Mouse (Mus musculus): Measurements from ENCODE around the gene Abhd16a. TPM values are rescaled to one million over a fixed set of nuclear protein-coding genes. Genes with fewer than 3 reads are reported as not detected.
"Not testable (repeated sequence)": the region's sequence is repeated elsewhere in the genome, so short reads cannot be mapped to it uniquely, and the experiment has no call there.

Gene Abhd16a
- polyA plus RNA-seq, 1 experiment from 2014 or later = 109 TPM

DNA sequence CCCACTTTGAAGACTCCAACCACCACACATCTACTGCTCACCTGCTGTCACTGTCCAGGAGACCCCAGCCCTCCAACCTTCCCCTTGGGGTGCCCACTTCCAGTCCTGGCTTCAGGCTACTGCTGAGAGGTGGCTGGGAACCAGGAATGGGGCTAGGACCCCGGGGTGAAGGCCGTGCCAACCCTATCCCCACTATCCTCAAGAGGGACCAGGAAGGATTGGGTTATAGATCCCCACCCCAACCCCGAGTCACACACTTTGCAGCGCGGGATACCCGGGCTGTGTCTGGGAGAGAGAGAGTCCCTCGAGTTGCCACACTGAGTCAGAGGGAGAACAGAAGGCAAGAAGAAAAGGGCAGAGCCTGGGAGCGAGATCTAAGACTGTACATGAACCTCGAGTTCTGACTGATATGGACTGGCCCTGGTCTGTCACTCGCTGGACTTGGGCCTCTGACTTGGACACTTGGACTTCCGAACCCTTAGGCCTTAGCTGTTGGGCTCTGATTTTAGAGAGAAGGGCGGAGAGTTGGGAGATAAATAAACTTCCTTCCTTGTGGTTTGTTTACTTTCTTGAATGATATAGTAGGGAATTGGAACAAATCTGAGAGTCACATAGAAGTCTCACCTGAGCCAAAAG lies 35.3 kb downstream of the Abhd16a start:
- not testable (repeated sequence) for H3K27me3 ChIP-seq (replicated peaks; ENCODE audit: control insufficient read depth, insufficient read depth, low read length)

GRCm38 (mm10) chr17:35125081-35125480 lies 36.0 kb downstream of the Abhd16a start:
- WGBS = 100% methylated on average over 1 of the region's 1 CpGs
- H3K4me2 ChIP-seq (ENCODE audit: low read length) = no peak overlapping the region

More for the DNA sequence above, 35.3 kb downstream of the Abhd16a start:
- not testable (repeated sequence) for H3K27ac ChIP-seq (ENCODE audit: low read length); H3K4me2 ChIP-seq (ENCODE audit: low read length); ATAC-seq; H3K36me3 ChIP-seq (ENCODE audit: control insufficient read depth, insufficient read depth); H3K9me3 ChIP-seq (ENCODE audit: control insufficient read depth, low read length); H3K4me3 ChIP-seq (replicated peaks; ENCODE audit: low read length); H3K9ac ChIP-seq (replicated peaks; ENCODE audit: low read depth, low read length)
- WGBS = 93% methylated on average over 12 of the region's 12 CpGs
- H3K4me1 ChIP-seq (replicated peaks; ENCODE audit: control insufficient read depth, insufficient read depth, low read length) = peaks cover 42% of the 10 kb centered on the region

GRCm38 (mm10) chr17:35125578-35125977 lies 36.5 kb downstream of the Abhd16a start:
- Histone ChIP-seq H3K4me3 (replicated peaks; ENCODE audit: low read length) (peak overlapping the region; percentile 73), H3K4me2 (ENCODE audit: low read length) (peak overlapping the region; percentile 75), H3K4me1 (replicated peaks; ENCODE audit: control insufficient read depth, insufficient read depth, low read length) (peaks cover 31% of the 10 kb centered on the region), H3K27me3 (replicated peaks; ENCODE audit: control insufficient read depth, insufficient read depth, low read length) (no peaks in the 10 kb centered on the region), H3K27ac (ENCODE audit: low read length) (no peak overlapping the region), H3K9ac (replicated peaks; ENCODE audit: low read depth, low read length) (peak overlapping the region; percentile 83), H3K9me3 (ENCODE audit: control insufficient read depth, low read length) (no peaks in the 10 kb centered on the region), H3K36me3 (ENCODE audit: control insufficient read depth, insufficient read depth) (peaks cover 5% of the 10 kb centered on the region; the same call in 1 of the 2 replicates)
- ATAC-seq = no peak
- WGBS = 36% methylated on average over 6 of the region's 6 CpGs

More at GRCm38 (mm10) chr17:35125081-35125480, 36.0 kb downstream of the Abhd16a start:
- no peak overlapping the region for H3K9ac ChIP-seq (replicated peaks; ENCODE audit: low read depth, low read length)
- no peaks in the 10 kb centered on the region for H3K27me3 ChIP-seq (replicated peaks; ENCODE audit: control insufficient read depth, insufficient read depth, low read length)
- ATAC-seq = no peak
- H3K9me3 ChIP-seq (ENCODE audit: control insufficient read depth, low read length) = no peaks in the 10 kb centered on the region
- H3K27ac ChIP-seq (ENCODE audit: low read length) = no peak overlapping the region
- H3K36me3 ChIP-seq (ENCODE audit: control insufficient read depth, insufficient read depth) = peaks cover 5% of the 10 kb centered on the region; the same call in 1 of the 2 replicates
- peaks cover 36% of the 10 kb centered on the region for H3K4me1 ChIP-seq (replicated peaks; ENCODE audit: control insufficient read depth, insufficient read depth, low read length)
- H3K4me3 ChIP-seq (replicated peaks; ENCODE audit: low read length) = no peak overlapping the region

DNA sequence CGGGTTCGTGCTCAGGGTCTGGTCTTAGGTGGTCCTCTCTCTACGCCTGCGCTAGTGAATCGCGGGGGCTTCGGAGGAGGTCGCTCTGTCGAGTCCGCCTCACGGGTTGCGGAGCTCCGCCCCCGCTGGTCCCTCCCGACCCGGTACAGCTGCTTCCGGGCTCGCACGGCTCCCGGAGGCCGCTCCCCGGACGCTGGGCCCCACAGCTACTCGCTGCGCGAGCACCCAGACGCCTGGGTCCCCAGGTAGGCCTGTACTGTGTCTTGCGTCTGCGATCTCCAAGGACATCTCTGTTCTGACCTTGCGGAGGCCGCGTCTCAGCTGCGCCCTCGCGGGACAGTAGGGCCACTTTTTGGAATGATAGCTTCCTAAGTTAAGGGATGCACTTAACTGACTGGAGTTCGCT lies 37.1 kb downstream of the Abhd16a start, which contains the start of gene D17H6S53E:
TSS of gene D17H6S53E (plus strand) at position 168 of the 406 bp plus-strand sequence.
- ATAC-seq = peak; percentile 32
- H3K27me3 ChIP-seq (replicated peaks; ENCODE audit: control insufficient read depth, insufficient read depth, low read length) = no peaks in the 10 kb centered on the region
- no peaks in the 10 kb centered on the region for H3K9me3 ChIP-seq (ENCODE audit: control insufficient read depth, low read length)
- H3K36me3 ChIP-seq (ENCODE audit: control insufficient read depth, insufficient read depth) = peaks cover 5% of the 10 kb centered on the region; the same call in 1 of the 2 replicates
- H3K4me3 ChIP-seq (replicated peaks; ENCODE audit: low read length) = peak within 1 kb of the TSS; percentile 73
- peak within 1 kb of the TSS; percentile 67 for H3K27ac ChIP-seq (ENCODE audit: low read length)
- peak within 1 kb of the TSS; percentile 75 for H3K4me2 ChIP-seq (ENCODE audit: low read length)
- WGBS = under 1% methylated on average over 36 of the region's 36 CpGs
- H3K9ac ChIP-seq (replicated peaks; ENCODE audit: low read depth, low read length) = peak within 1 kb of the TSS; percentile 83
- peaks cover 30% of the 10 kb centered on the region for H3K4me1 ChIP-seq (replicated peaks; ENCODE audit: control insufficient read depth, insufficient read depth, low read length)

DNA sequence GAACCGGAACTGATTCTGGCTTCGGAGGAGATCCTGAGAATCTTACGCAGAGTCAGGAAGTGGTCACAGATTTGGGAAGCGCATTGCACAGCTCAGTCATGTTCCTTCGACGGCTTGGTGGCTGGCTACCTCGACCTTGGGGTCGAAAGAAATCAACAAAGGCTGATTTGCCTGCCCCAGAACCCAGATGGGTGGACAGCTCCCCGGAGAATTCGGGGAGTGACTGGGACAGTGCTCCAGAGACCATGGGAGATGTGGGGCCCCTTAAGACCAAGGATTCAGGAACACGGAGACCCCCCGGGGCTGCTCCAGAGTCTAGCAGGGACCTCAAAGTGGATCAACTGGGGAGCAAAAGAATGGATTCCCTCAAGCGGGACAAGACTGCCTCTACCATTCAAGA lies 38.0 kb downstream of the Abhd16a start:
- H3K4me2 ChIP-seq (ENCODE audit: low read length) = peak overlapping the region; percentile 75
- no peaks in the 10 kb centered on the region for H3K27me3 ChIP-seq (replicated peaks; ENCODE audit: control insufficient read depth, insufficient read depth, low read length)
- H3K4me3 ChIP-seq (replicated peaks; ENCODE audit: low read length) = peak overlapping the region; percentile 73
- H3K4me1 ChIP-seq (replicated peaks; ENCODE audit: control insufficient read depth, insufficient read depth, low read length) = peaks cover 30% of the 10 kb centered on the region
- no peak overlapping the region for H3K27ac ChIP-seq (ENCODE audit: low read length)
- WGBS = 78% methylated on average over 13 of the region's 13 CpGs
- 0 out of 2 replicates have a peak overlapping the region, but pooled peaks have one; percentile 83 for H3K9ac ChIP-seq (replicated peaks; ENCODE audit: low read depth, low read length)
- no peaks in the 10 kb centered on the region for H3K9me3 ChIP-seq (ENCODE audit: control insufficient read depth, low read length)
- no peak for ATAC-seq
- H3K36me3 ChIP-seq (ENCODE audit: control insufficient read depth, insufficient read depth) = peaks cover 5% of the 10 kb centered on the region; the same call in 1 of the 2 replicates

- Histone ChIP-seq H3K4me2 (ENCODE audit: low read length) (no peak overlapping the region), H3K4me3 (replicated peaks; ENCODE audit: low read length) (no peak overlapping the region), H3K36me3 (ENCODE audit: control insufficient read depth, insufficient read depth) (peaks cover under 1% of the 10 kb centered on the region; the same call in 1 of the 2 replicates), H3K27ac (ENCODE audit: low read length) (no peak overlapping the region), H3K27me3 (replicated peaks; ENCODE audit: control insufficient read depth, insufficient read depth, low read length) (no peaks in the 10 kb centered on the region), H3K9ac (replicated peaks; ENCODE audit: low read depth, low read length) (no peak overlapping the region), H3K4me1 (replicated peaks; ENCODE audit: control insufficient read depth, insufficient read depth, low read length) (peaks cover 24% of the 10 kb centered on the region), H3K9me3 (ENCODE audit: control insufficient read depth, low read length) (no peaks in the 10 kb centered on the region)
- ATAC-seq = no peak
- whole genome bisulfite sequencing = 82% methylated on average over 11 of the region's 11 CpGs
These were observed 39.9 kb downstream of the Abhd16a start for GRCm38 (mm10) chr17:35128996-35129395.

GRCm38 (mm10) chr17:35131038-35131437 lies 42.0 kb downstream of the Abhd16a start:
- H3K4me1 ChIP-seq (replicated peaks; ENCODE audit: control insufficient read depth, insufficient read depth, low read length) = peaks cover 16% of the 10 kb centered on the region
- WGBS = 92% methylated on average over 8 of the region's 8 CpGs
- no peak for ATAC-seq
- H3K27ac ChIP-seq (ENCODE audit: low read length) = no peak overlapping the region
- H3K27me3 ChIP-seq (replicated peaks; ENCODE audit: control insufficient read depth, insufficient read depth, low read length) = no peaks in the 10 kb centered on the region
- no peaks in the 10 kb centered on the region for H3K9me3 ChIP-seq (ENCODE audit: control insufficient read depth, low read length)
- H3K4me3 ChIP-seq (replicated peaks; ENCODE audit: low read length) = no peak overlapping the region
- H3K9ac ChIP-seq (replicated peaks; ENCODE audit: low read depth, low read length) = no peak overlapping the region
- H3K4me2 ChIP-seq (ENCODE audit: low read length) = no peak overlapping the region
- H3K36me3 ChIP-seq (ENCODE audit: control insufficient read depth, insufficient read depth) = no peaks in the 10 kb centered on the region

DNA sequence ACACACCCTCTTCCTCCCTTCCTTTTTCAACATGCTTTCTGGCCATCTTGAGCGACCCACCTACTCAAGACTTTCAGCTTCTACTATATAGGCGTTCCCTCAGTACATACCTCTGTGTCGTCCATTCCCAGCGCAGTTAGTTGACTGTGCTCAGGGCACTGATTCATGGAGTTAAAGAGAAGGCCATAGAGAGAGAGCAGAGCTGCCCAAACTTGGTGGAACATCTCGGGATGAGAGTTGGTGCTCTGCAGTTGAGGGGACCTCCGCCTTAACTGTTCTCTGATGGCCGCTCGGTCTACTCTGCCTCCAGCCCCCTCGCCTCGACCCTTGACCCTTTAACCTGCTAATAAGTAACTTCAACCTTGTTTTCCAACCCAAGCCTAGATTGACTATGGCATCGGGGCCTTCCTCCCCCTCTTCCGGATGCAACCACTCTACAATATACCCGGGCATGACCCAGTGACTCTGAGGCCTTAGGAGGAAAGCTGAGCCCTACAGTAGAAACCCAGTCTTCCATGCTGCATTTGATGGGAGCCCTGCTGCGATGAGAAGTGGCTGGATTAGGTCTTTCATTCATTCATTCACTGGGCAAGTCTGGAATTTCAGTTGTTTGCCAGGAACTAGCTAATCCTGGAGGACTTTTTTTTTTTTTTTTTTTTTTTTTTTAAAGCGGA lies 42.6 kb downstream of the Abhd16a start, which contains the start of gene Apom:
TSS of gene Apom (minus strand) at position 551 of the 674 bp plus-strand sequence.
- H3K4me1 ChIP-seq (replicated peaks; ENCODE audit: control insufficient read depth, insufficient read depth, low read length) = peaks cover 16% of the 10 kb centered on the region
- H3K4me3 ChIP-seq (replicated peaks; ENCODE audit: low read length) = no peak within 1 kb of the TSS
- no peak within 1 kb of the TSS for H3K27ac ChIP-seq (ENCODE audit: low read length)
- WGBS = 84% methylated on average over 15 of the region's 15 CpGs
- H3K27me3 ChIP-seq (replicated peaks; ENCODE audit: control insufficient read depth, insufficient read depth, low read length) = no peaks in the 10 kb centered on the region
- no peaks in the 10 kb centered on the region for H3K36me3 ChIP-seq (ENCODE audit: control insufficient read depth, insufficient read depth)
- H3K9me3 ChIP-seq (ENCODE audit: control insufficient read depth, low read length) = no peaks in the 10 kb centered on the region
- no peak for ATAC-seq
- no peak within 1 kb of the TSS for H3K4me2 ChIP-seq (ENCODE audit: low read length)
- no peak within 1 kb of the TSS for H3K9ac ChIP-seq (replicated peaks; ENCODE audit: low read depth, low read length)

DNA sequence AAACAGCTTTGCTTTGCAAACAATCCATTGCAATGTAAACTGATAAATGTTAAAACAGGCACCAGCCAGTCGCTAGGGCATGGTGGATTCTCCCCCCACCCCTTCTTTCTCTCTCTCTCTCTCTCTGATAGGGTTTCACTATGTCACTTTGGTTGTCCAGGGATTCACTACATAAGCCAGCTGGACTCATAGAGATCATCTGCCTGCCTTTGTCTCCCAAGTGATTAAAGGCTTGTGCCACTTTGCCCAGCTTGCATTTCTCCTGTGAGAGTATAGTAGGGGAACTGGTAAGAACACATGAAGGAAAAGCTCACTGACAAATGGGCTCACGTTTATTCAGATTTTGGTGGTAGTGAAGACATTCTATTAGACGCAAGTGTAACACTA lies 43.1 kb downstream of the Abhd16a start:
- Histone ChIP-seq H3K4me2 (ENCODE audit: low read length) (no peak overlapping the region), H3K27ac (ENCODE audit: low read length) (no peak overlapping the region), H3K4me3 (replicated peaks; ENCODE audit: low read length) (no peak overlapping the region), H3K27me3 (replicated peaks; ENCODE audit: control insufficient read depth, insufficient read depth, low read length) (no peaks in the 10 kb centered on the region), H3K36me3 (ENCODE audit: control insufficient read depth, insufficient read depth) (no peaks in the 10 kb centered on the region), H3K9me3 (ENCODE audit: control insufficient read depth, low read length) (no peaks in the 10 kb centered on the region), H3K4me1 (replicated peaks; ENCODE audit: control insufficient read depth, insufficient read depth, low read length) (peaks cover 16% of the 10 kb centered on the region), H3K9ac (replicated peaks; ENCODE audit: low read depth, low read length) (no peak overlapping the region)
- 80% methylated on average over 3 of the region's 3 CpGs for WGBS
- no peak for ATAC-seq

All from forebrain, embryonic 16.5 days (tissue).